Mouse (Mus musculus) embryonic fibroblast, embryonic 13.5 days (primary cell): ENCODE measurements at regions not wholly inside any gene's neighbourhood (a gene's known extent, or its start where the extent isn't known, plus 50 kb on each side); places are given as distances from the start of the nearest gene placed in this dataset.

Source experiments
- CTCF ChIP-seq: IDR thresholded peaks from 2 replicates; pipeline ENCODE4 v1.5.1; 2011; ENCODE audit warnings: mild to moderate bottlenecking, control low read depth, low read length, moderate library complexity, borderline replicate concordance; ENCODE audit not compliant: insufficient read depth
- POLR2A ChIP-seq: IDR thresholded peaks from 2 replicates; pipeline ENCODE4 v1.6.1; 2011; ENCODE audit warnings: low read depth, mild to moderate bottlenecking, control low read depth, low read length, moderate library complexity

GRCm38 (mm10) chr17:89297277-89298002 lies 97.0 kb upstream of the Fshr start:
- no peak for TF ChIP-seq CTCF
- no peak for TF ChIP-seq POLR2A
